Mouse (Mus musculus): ENCODE data around the gene Qtrt2.

Gene Qtrt2

GRCm38 (mm10) chr16:43922630-43923029, 4.0 kb downstream of the Qtrt2 start:
- DNase-seq: no peak

- no peak for DNase-seq
Observed at GRCm38 (mm10) chr16:43922024-43922423, 4.6 kb downstream of the Qtrt2 start.

GRCm38 (mm10) chr16:43918867-43919266, 7.7 kb downstream of the Qtrt2 start:
- DNase-seq: no peak

- peak; percentile 27 for DNase-seq
Observed at GRCm38 (mm10) chr16:43908881-43909280, 17.7 kb downstream of the Qtrt2 start.

- no peak for DNase-seq
Observed at GRCm38 (mm10) chr16:43900571-43900970, 26.0 kb downstream of the Qtrt2 start.

GRCm38 (mm10) chr16:43900138-43900537, 26.5 kb downstream of the Qtrt2 start:
- no peak for DNase-seq

GRCm38 (mm10) chr16:43894501-43894900, 32.1 kb downstream of the Qtrt2 start:
- DNase-seq: no peak

- DNase-seq: no peak
Observed at GRCm38 (mm10) chr16:43890747-43891336, 35.8 kb downstream of the Qtrt2 start.

- DNase-seq: no peak
Observed at GRCm38 (mm10) chr16:43890005-43890336, 36.6 kb downstream of the Qtrt2 start.

- peak; percentile 100 for DNase-seq
Observed at GRCm38 (mm10) chr16:43889208-43890004, 37.2 kb downstream of the Qtrt2 start, which contains the start of gene Ccdc191. TSS of gene Ccdc191 (plus strand) at chr16:43889800.

GRCm38 (mm10) chr16:43882329-43882728, 44.3 kb downstream of the Qtrt2 start:
- no peak for DNase-seq

- no peak for DNase-seq
Observed at GRCm38 (mm10) chr16:43881636-43882035, 45.0 kb downstream of the Qtrt2 start.

- DNase-seq: no peak
Observed at GRCm38 (mm10) chr16:43879769-43880168, 46.8 kb downstream of the Qtrt2 start.

- peak; percentile 33 for DNase-seq
Observed at GRCm38 (mm10) chr16:43871419-43871818, 55.2 kb downstream of the Qtrt2 start.

- DNase-seq: no peak
Observed at GRCm38 (mm10) chr16:43869805-43870204, 56.8 kb downstream of the Qtrt2 start.

- no peak for DNase-seq
Observed at GRCm38 (mm10) chr16:43860624-43861023, 66.0 kb downstream of the Qtrt2 start.

GRCm38 (mm10) chr16:43858941-43859476, 67.6 kb downstream of the Qtrt2 start:
- no peak for DNase-seq

GRCm38 (mm10) chr16:43849839-43850238, 76.8 kb downstream of the Qtrt2 start:
- DNase-seq: no peak

- DNase-seq: no peak
Observed at GRCm38 (mm10) chr16:43841236-43841635, 85.4 kb downstream of the Qtrt2 start.

GRCm38 (mm10) chr16:43831957-43832356, 94.7 kb downstream of the Qtrt2 start:
- DNase-seq: no peak

GRCm38 (mm10) chr16:43827492-43827891, 99.1 kb downstream of the Qtrt2 start:
- DNase-seq: no peak

- DNase-seq: no peak
Observed at GRCm38 (mm10) chr16:43818404-43818803, 108.2 kb downstream of the Qtrt2 start.

GRCm38 (mm10) chr16:43816321-43816720, 110.3 kb downstream of the Qtrt2 start:
- DNase-seq: no peak

GRCm38 (mm10) chr16:43814644-43815043, 112.0 kb downstream of the Qtrt2 start:
- no peak for DNase-seq

Data from kidney, postnatal 10 days (tissue).